ENCODE assay signal across 1 mouse cellular context in the genomic region with DNA sequence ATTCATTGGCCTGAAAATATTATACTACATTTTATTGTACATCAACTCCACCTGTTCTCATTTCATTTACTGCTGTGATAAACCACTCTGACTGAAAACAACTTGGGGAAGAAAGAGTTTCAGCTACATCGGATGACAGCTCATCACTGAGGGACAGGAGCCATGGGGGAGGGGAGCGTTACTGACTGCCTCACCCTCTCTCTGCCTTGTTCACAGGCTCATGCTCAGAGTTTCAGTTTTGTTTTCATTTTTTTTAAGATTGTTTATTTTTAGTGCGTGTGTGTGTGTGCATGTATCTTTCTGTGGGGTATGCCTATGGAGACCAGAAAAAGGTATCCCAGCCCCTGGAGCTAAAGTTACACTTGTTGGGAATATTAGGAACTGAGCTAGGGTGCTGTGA.
TF ChIP-seq lines count a peak whose summit lies in the region.

No protein-coding gene starts in this region.

TF ChIP-seq in CH12.LX, 34 proteins besides CTCF, POLR2A, EP300 and RAD21 (continued from another document):
- TF ChIP-seq ZMIZ1 (IDR thresholded peaks at IDR 0.05; ENCODE audit: low read depth, low read length): no peak
- TF ChIP-seq JUN (IDR thresholded peaks at IDR 0.05; ENCODE audit: insufficient read depth, low read depth, low read length): peak; percentile 43; the same call in 1 of the 2 replicates
- peak; percentile 84; the same call in 1 of the 2 replicates for TF ChIP-seq MAZ (IDR thresholded peaks at IDR 0.05; ENCODE audit: low read depth, low read length)
- TF ChIP-seq CHD2 (IDR thresholded peaks at IDR 0.05; ENCODE audit: low read length): peak; percentile 95
- TF ChIP-seq CHD1 (IDR thresholded peaks at IDR 0.05; ENCODE audit: low read depth, low read length): peak; percentile 81; the same call in 1 of the 2 replicates
- TF ChIP-seq MAX (IDR thresholded peaks at IDR 0.05; ENCODE audit: low read length): peak; percentile 70
